Mouse (Mus musculus): Measurements from ENCODE around the gene Drp2. TPM values are rescaled to one million over a fixed set of nuclear protein-coding genes. Genes with fewer than 3 reads are reported as not detected.

Drp2 gene
- not detected in 4 replicates for total RNA-seq (2023)

GRCm38 (mm10) chrX:134403863-134404583, at the start of gene Drp2:
Gene Drp2 (plus strand): TSS chrX:134404551.

GRCm38 (mm10) chrX:134476290-134476689, 71.9 kb downstream of the Drp2 start, which contains the start of gene Taf7l:
Gene Taf7l (minus strand): TSS chrX:134476490.

Other genes starting within 250 kb of the Drp2 start
- gene Xkrx, start 242.5 kb upstream of the Drp2 start, total RNA-seq (2023): 23.0 to 29.0 TPM (median 24.8 TPM) in 4 replicates
- not detected in 4 replicates for gene Arl13a, start 217.1 kb upstream of the Drp2 start, total RNA-seq (2023)
- 1.3 to 1.6 TPM (median 1.4 TPM) in 4 replicates for gene Nox1, start 182.6 kb upstream of the Drp2 start, total RNA-seq (2023)
- 27.4 to 32.0 TPM (median 29.4 TPM) in 4 replicates for gene Trmt2b, start 127.6 kb upstream of the Drp2 start, total RNA-seq (2023)
- not detected in 4 replicates for gene Tmem35a, start 109.3 kb upstream of the Drp2 start, total RNA-seq (2023)
- 1.2 to 2.6 TPM (median 1.7 TPM) in 4 replicates for gene Cenpi, start 96.5 kb upstream of the Drp2 start, total RNA-seq (2023)
- gene Taf7l, start 71.9 kb downstream of the Drp2 start, total RNA-seq (2023): not detected in 4 replicates
- gene Timm8a1, start 137.3 kb downstream of the Drp2 start, total RNA-seq (2023): 14.0 to 22.1 TPM (median 19.4 TPM) in 4 replicates
- 164 to 171 TPM (median 167 TPM) in 4 replicates for gene Btk, start 179.0 kb downstream of the Drp2 start, total RNA-seq (2023)
- gene Rpl36a, start 181.1 kb downstream of the Drp2 start, total RNA-seq (2023): 510 to 564 TPM (median 519 TPM) in 4 replicates
- gene Gla, start 196.6 kb downstream of the Drp2 start, total RNA-seq (2023): 135 to 148 TPM (median 147 TPM) in 4 replicates
- gene Hnrnph2, start 196.6 kb downstream of the Drp2 start, total RNA-seq (2023): 153 to 171 TPM (median 166 TPM) in 4 replicates

Measured in B cell, adult 62 days (primary cell).